Mouse (Mus musculus): ENCODE measurements at regions not wholly inside any gene's neighbourhood (a gene's known extent, or its start where the extent isn't known, plus 50 kb on each side); places are given as distances from the start of the nearest gene placed in this dataset.
"Not testable (repeated sequence)": the region's sequence is repeated elsewhere in the genome, so short reads cannot be mapped to it uniquely, and the experiment has no call there.

DNA sequence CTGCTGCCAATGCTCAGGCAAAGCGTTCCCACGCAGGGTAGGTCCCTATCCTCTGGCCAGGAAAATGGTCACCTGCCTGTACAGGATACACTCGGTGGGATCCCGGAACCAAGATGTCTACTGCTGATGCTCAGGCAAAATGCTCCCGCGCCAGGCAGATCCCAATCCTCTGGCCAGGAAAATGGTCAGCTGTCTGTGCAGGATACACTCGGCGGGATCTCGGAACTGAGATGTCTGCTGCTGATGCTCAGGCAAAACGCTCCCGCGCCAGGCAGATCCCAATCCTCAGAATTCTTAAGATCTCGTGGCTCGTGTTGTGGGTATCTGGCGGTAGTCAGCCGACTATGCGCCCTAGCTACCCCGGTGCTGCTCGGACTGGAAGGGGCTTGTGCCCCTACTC, 288.0 kb downstream of the Nucb2 start:
- not testable (repeated sequence) for TF ChIP-seq CTCF (IDR thresholded peaks at IDR 0.05; ENCODE audit: low read depth, low read length); TAL1 (conservative IDR thresholded peaks at IDR 0.05; ENCODE audit: low read depth, low read length); GATA1 (IDR thresholded peaks at IDR 0.05; ENCODE audit: borderline replicate concordance, low read length)
